Mouse (Mus musculus): ENCODE results near the gene Tfec.

Gene Tfec

GRCm38 (mm10) chr6:16794036-16794435 lies 104.2 kb downstream of the Tfec start:
- no peak for DNase-seq (ENCODE audit: low read depth, low spot score)

GRCm38 (mm10) chr6:16785166-16785565 lies 113.1 kb downstream of the Tfec start:
- no peak for DNase-seq (ENCODE audit: low read depth, low spot score)

Measured in A20 (cell line).